Mouse (Mus musculus): Measurements from ENCODE around the gene Gm17677.

The Gm17677 gene

DNA sequence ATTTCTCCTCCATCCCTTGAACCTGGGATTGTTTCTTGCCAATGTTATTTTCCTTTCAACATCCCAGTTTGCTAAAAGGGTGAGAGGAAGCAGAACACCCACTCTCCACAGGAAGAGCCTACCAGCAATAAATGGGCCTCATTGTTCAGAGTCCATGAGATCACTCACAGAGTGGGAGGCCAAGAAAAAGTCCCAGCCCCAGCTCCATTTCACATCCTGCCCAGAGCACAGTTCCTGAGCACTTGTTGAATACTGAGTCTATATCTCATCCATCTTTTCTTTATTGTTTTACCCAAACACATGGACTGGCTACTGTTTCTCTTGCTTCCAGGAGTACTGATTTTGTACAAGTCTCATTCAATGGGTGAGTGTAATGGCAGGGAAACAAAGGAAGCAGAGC lies at the start of gene Gm17677:
Gene Gm17677 (plus strand): TSS at position 301 of the 400 bp plus-strand sequence.
- DNase-seq: no peak

DNA sequence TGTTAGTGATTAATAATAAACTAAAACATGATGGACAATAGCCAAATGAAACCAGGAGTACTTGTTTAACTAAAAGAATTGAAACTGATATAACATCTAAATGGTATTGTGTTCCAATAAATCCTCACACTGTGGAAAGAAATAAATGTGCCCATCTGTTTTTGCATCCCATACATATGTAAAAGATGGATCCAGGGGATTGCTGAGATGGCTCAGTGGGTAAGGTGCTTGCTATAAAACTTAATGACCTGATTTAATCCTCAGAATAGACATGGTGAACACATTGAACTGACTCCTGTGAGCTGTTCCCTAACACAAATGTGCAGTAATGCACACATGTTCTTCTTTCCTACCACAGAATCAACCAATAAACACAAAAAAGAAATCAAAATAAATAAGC lies 48.9 kb upstream of the Gm17677 start:
- no peak for DNase-seq

DNA sequence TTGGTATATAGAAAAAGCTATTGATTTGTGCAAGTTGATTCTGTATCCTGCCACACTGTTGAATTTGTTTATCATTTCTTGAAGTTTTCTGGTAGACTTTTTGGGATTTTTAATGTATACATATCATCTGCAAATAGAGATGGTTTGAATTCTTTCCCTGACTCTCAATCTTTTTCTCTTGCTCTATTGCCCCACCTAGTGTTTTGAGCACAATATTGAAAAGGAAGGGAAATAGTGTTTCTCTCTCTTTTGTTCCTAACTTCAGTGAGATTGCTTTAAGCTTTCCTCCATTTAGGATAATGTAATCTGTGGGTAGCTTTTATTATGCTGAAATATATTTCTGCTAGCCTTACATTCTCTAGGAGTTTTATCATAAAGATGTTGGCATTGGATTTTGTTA lies 33.6 kb upstream of the Gm17677 start:
- no peak for DNase-seq

DNA sequence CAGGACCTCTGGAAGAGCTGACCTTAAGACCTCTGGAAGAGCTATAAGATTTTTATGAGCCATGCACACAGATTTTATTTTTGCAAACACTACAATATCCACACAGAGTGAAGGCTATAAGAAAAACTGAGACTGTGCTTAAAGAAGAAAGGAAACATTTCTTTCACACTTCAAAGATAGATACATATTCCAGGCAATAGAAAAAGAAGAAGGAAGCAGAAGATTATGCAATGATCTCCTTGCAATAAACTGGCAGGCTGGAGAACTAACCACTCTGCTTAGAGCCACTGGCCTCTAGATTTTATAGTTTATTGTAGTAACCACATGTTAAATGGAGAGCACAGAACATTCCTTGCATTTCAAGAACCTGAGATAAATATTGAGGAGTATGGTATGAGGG lies 16.0 kb downstream of the Gm17677 start:
- no peak for DNase-seq

DNA sequence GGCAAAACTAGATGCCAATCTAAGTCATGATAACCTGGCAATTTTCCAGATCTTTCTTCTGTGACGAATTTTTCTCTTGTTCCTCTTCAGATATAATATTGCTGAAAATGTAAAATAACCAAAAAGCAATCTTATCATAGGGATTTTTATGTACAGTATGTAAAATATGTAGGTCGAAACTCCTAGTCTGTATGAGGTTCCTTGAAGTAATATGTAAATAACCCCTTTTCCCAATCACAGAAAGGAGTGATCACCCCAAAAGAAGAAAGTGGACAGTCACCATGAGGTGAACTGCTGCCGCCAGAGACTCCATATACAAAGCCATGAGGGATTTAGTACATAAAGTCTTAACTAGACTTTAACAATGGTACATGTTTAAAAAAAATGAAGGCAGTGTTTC lies 37.2 kb downstream of the Gm17677 start, which contains the start of gene Gm17727:
Gene Gm17727 (minus strand): TSS at position 101 of the 400 bp plus-strand sequence.
- no peak for DNase-seq

DNA sequence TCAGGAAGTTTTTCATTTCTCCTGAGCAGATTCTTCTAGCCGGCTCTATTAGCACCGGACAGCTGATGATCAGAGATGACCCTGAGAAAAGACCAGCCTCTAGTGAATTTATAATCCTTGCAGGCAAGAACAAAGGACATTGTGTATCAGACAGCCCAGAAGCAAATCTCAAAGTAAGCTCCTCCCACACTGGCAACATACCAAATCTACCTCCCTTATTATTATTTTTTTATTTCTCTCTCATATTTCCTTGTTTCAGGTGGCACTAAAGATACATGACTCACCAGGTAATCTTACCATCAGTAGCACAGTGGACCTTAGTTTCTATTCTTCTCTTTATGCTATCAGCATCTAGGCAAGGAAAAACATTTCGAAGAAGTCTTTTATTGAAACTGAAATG lies 49.2 kb downstream of the Gm17677 start, which contains the start of the genes Gm27235 and D730048I06Rik:
Gene Gm27235 (minus strand): TSS at position 101 of the 400 bp plus-strand sequence.
Gene D730048I06Rik (minus strand): TSS at position 112 of the 400 bp plus-strand sequence.
- no peak for DNase-seq

All from right cerebral cortex, postnatal 4 days (tissue).